Mouse (Mus musculus) small intestine, adult 2 months (tissue): Measurements from ENCODE around the gene Foxn3. TPM values are rescaled to one million over a fixed set of nuclear protein-coding genes. Genes with fewer than 3 reads are reported as not detected.

Experiments
- H3K27ac ChIP-seq: fragments of 200-500 bp; 2 replicates; pipeline ENCODE4 v1.5.1; 2012; ENCODE audit warnings: low read depth, low read length, control low read depth, inconsistent platforms; ENCODE audit not compliant: insufficient read depth
- H3K27me3 ChIP-seq: fragments of 200-500 bp; 2 replicates; pipeline ENCODE4 v1.6.1; 2012; ENCODE audit warnings: mild to moderate bottlenecking, moderate library complexity, low read length, inconsistent platforms; ENCODE audit not compliant: control insufficient read depth, insufficient read depth
- H3K36me3 ChIP-seq: fragments of 200-500 bp; 2 replicates; pipeline ENCODE4 v1.6.1; 2012; ENCODE audit warnings: mild to moderate bottlenecking, low read length, control low read depth, inconsistent platforms; ENCODE audit not compliant: control insufficient read depth, insufficient read depth
- H3K4me1 ChIP-seq: fragments of 200-500 bp; 2 replicates; pipeline ENCODE4 v1.6.1; 2012; ENCODE audit warnings: low read length, inconsistent platforms, mixed read lengths; ENCODE audit not compliant: control insufficient read depth, insufficient read depth, insufficient read length
- H3K4me3 ChIP-seq: fragments of 200-500 bp; 2 replicates; pipeline ENCODE4 v1.5.1; 2012; ENCODE audit warnings: low read depth, mild to moderate bottlenecking, control low read depth, inconsistent platforms, low read length, moderate library complexity
- CTCF ChIP-seq: fragments of 200-500 bp; IDR thresholded peaks from 2 replicates; pipeline ENCODE4 v1.5.1; 2012; ENCODE audit warnings: low read depth, mild to moderate bottlenecking, control low read depth, inconsistent platforms, low read length, moderate library complexity, mixed read lengths; ENCODE audit not compliant: insufficient replicate concordance, insufficient read length; ENCODE audit errors: extremely low read depth
- POLR2A ChIP-seq: fragments of 200-500 bp; IDR thresholded peaks from 2 replicates; pipeline ENCODE4 v1.6.1; 2012; ENCODE audit warnings: low read depth, mild to moderate bottlenecking, control low read depth, inconsistent platforms, low read length, moderate library complexity
- WGBS: fragments of 180-500 bp; shearing (Covaris S2); methylation state at CpG from one replicate; pipeline ENCODE4 v1.1.7; 2018; 5-methylcytosine and 5-hydroxymethylcytosine counted together
- polyA plus RNA-seq: library from polyadenylated mRNA; depleted of rRNA; stranded (reverse); fragments of >200 nt; gene quantifications from 2 replicates; pipeline ENCODE4 v1.2.3, GENCODE M21; 2012

Gene Foxn3
- polyA plus RNA-seq, 1 experiment = 17.5 TPM

DNA sequence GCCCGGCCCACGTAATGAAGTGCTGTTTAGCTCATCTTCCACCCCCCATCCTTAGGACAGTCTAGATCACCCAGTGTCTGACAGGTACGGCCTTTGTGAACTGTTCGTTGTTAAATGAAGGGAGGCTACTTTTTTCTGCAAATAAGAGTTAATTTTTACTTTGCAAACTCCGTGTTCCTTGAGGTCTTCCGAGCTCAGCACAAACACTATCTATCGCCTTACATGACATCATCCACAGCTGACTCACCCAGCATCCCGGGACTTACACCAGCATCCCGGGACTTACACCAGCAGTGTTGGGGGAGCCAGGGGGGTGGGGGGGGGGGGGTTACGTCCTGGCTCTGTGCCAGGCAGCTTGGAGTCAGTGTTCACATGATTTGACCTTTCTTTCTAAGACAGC is 186.3 kb downstream of the Foxn3 start:
- 52% methylated on average over 10 of the region's 10 CpGs for WGBS
- Histone ChIP-seq H3K27ac (no peak overlapping the region), H3K4me3 (no peak overlapping the region), H3K36me3 (peaks cover 7% of the 10 kb centered on the region; the same call in 1 of the 2 replicates), H3K27me3 (no peaks in the 10 kb centered on the region), H3K4me1 (peaks cover 18% of the 10 kb centered on the region; the same call in 1 of the 2 replicates)
- no peak for TF ChIP-seq POLR2A
- TF ChIP-seq CTCF = no peak

GRCm38 (mm10) chr12:99375878-99376454 is 187.4 kb downstream of the Foxn3 start:
- 71% methylated on average over 8 of the region's 8 CpGs for WGBS
- Histone ChIP-seq H3K27ac (no peak overlapping the region), H3K27me3 (no peaks in the 10 kb centered on the region), H3K36me3 (0 out of 2 replicates have a peak, but pooled peaks cover 4% of the 10 kb centered on the region), H3K4me3 (no peak overlapping the region), H3K4me1 (peaks cover 18% of the 10 kb centered on the region; the same call in 1 of the 2 replicates)
- no peak for TF ChIP-seq POLR2A
- TF ChIP-seq CTCF = no peak

- Histone ChIP-seq H3K27ac (no peak overlapping the region), H3K36me3 (0 out of 2 replicates have a peak, but pooled peaks cover 4% of the 10 kb centered on the region), H3K4me1 (peaks cover 18% of the 10 kb centered on the region; the same call in 1 of the 2 replicates), H3K4me3 (no peak overlapping the region), H3K27me3 (no peaks in the 10 kb centered on the region)
- 81% methylated on average over 6 of the region's 6 CpGs for WGBS
- TF ChIP-seq CTCF (no peak), POLR2A (no peak)
Observed at GRCm38 (mm10) chr12:99375426-99375825, 188.0 kb downstream of the Foxn3 start.

GRCm38 (mm10) chr12:99374099-99374600 is 189.2 kb downstream of the Foxn3 start:
- Histone ChIP-seq H3K4me1 (peaks cover 18% of the 10 kb centered on the region; the same call in 1 of the 2 replicates), H3K27ac (no peak overlapping the region), H3K4me3 (no peak overlapping the region), H3K27me3 (no peaks in the 10 kb centered on the region), H3K36me3 (no peaks in the 10 kb centered on the region)
- 39% methylated on average over 12 of the region's 12 CpGs for WGBS
- TF ChIP-seq CTCF = no peak
- TF ChIP-seq POLR2A = no peak

DNA sequence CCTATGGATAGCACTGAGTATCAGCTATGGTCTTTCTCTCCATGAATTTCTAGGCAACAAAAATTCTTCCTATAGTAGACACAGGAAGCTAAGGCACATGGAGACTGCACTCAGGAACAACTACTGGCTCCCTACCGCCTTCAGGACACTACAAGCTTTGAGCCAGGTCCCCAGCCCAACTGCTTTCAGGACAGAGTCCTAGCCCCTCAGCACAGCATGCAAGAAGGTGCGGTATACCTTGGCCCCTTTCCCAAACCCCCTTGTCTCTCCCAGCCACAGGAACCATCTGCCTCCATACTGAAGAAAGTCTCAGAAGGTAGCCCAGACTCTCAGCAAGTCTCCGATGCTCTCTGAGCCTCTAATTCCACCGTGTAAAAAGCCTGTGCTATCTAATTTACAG is 189.8 kb downstream of the Foxn3 start:
- TF ChIP-seq POLR2A (no peak), CTCF (no peak)
- H3K27me3 ChIP-seq = no peaks in the 10 kb centered on the region
- WGBS = 70% methylated on average over 4 of the region's 4 CpGs
- H3K4me1 ChIP-seq = peaks cover 18% of the 10 kb centered on the region; the same call in 1 of the 2 replicates
- no peak overlapping the region for H3K4me3 ChIP-seq
- H3K36me3 ChIP-seq = no peaks in the 10 kb centered on the region
- no peak overlapping the region for H3K27ac ChIP-seq

DNA sequence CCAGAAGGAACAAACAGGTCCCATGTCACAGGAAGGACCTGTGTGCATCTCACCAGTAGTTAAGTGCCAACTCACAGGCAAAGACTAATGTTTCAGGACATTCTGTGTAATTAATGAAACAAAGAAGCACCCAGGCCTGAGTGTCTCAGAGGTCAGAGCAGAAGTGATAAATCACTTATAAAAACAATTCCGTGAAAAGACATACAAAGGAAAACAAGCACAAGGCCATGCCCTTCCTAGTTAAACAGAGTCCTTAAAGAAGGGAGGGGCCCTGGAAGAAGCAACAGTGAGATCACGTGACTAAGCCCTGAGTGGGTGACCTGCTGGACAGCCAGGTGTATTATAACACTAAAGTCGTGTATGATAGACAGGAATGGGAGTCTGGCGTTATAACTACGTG is 191.9 kb downstream of the Foxn3 start:
- H3K27ac ChIP-seq = no peak overlapping the region
- no peaks in the 10 kb centered on the region for H3K36me3 ChIP-seq
- no peak overlapping the region for H3K4me3 ChIP-seq
- peaks cover 14% of the 10 kb centered on the region; the same call in 1 of the 2 replicates for H3K4me1 ChIP-seq
- H3K27me3 ChIP-seq = no peaks in the 10 kb centered on the region
- 18% methylated on average over 5 of the region's 5 CpGs for WGBS
- no peak for TF ChIP-seq POLR2A
- no peak for TF ChIP-seq CTCF

DNA sequence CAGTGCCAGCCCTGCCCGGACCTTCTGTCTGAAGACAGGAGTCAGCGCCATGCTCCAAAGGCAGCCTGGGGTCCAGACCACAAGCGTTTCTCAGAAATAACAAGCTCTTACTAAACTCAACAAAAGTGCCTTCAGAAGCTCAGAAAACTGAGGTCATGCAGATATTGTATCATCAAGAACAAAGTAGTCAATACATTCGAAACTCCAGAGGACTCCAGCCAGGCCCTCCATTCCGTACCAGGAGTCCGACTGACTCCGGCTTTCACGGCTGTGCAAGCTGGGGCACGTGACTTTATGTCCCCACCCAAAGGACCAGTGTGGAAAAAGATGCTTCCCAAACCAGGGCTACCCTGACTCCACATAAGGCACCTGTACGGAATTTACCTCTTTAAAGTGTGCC is 195.1 kb downstream of the Foxn3 start:
- H3K4me1 ChIP-seq = peaks cover 14% of the 10 kb centered on the region
- H3K36me3 ChIP-seq = no peaks in the 10 kb centered on the region
- H3K4me3 ChIP-seq = no peak overlapping the region
- H3K27ac ChIP-seq = no peak overlapping the region
- WGBS = 92% methylated on average over 10 of the region's 10 CpGs
- no peaks in the 10 kb centered on the region for H3K27me3 ChIP-seq
- no peak for TF ChIP-seq POLR2A
